ENCODE assay signal across 8 mouse cellular contexts in genomic region chr2:128123921-128124683, GRCm38 (mm10). TPM values are rescaled to one million over a fixed set of nuclear protein-coding genes. Genes with fewer than 3 reads are reported as not detected.
DNase-seq lines count a peak whose midpoint lies in the region; ATAC-seq lines count a peak whose summit lies in the region.

No protein-coding gene starts in this region.

- no peaks in the 10 kb centered on the region for H3K36me3 ChIP-seq in liver, embryonic 11.5 days (ENCODE audit: control insufficient read depth, insufficient read depth, low read length)
- H3K36me3 ChIP-seq in hindbrain, embryonic 13.5 days, result no peaks in the 10 kb centered on the region
- peaks cover 6% of the 10 kb centered on the region; the same call in 1 of the 2 replicates for H3K36me3 ChIP-seq in liver, embryonic 15.5 days (replicated peaks)
- H3K36me3 ChIP-seq in neural tube, embryonic 15.5 days, result no peaks in the 10 kb centered on the region

- 4% methylated on average over 23 of the region's 23 CpGs for WGBS in liver, embryonic 11.5 days
- WGBS in hindbrain, embryonic 13.5 days, result 4% methylated on average over 23 of the region's 23 CpGs
- WGBS in liver, embryonic 15.5 days (ENCODE audit: insufficient replicate concordance), result 4% methylated on average over 23 of the region's 23 CpGs
- 4% methylated on average over 23 of the region's 23 CpGs for WGBS in neural tube, embryonic 15.5 days

- peak overlapping the region; percentile 99 for H3K4me2 ChIP-seq in liver, embryonic 11.5 days
- peak overlapping the region; percentile 98 for H3K4me2 ChIP-seq in hindbrain, embryonic 13.5 days
- H3K4me2 ChIP-seq in liver, embryonic 15.5 days, result peak overlapping the region; percentile 98
- H3K4me2 ChIP-seq in neural tube, embryonic 15.5 days, result peak overlapping the region; percentile 100

- H3K4me1 ChIP-seq in liver, embryonic 11.5 days (replicated peaks; ENCODE audit: control insufficient read depth, insufficient read depth, low read length), result peaks cover 22% of the 10 kb centered on the region
- H3K4me1 ChIP-seq in hindbrain, embryonic 13.5 days (replicated peaks), result peaks cover 47% of the 10 kb centered on the region
- H3K4me1 ChIP-seq in liver, embryonic 15.5 days (replicated peaks), result peaks cover 56% of the 10 kb centered on the region
- peaks cover 54% of the 10 kb centered on the region for H3K4me1 ChIP-seq in neural tube, embryonic 15.5 days

- peak; percentile 51 for DNase-seq in liver, embryonic 11.5 days (ENCODE audit: low spot score)
- DNase-seq in liver (no peak), MN1 (ENCODE audit: low spot score) (no peak)
- DNase-seq in embryo, embryonic 10.5 days (ENCODE audit: low spot score), result peak; percentile 53
- no peak for DNase-seq in layer of hippocampus, adult 11-12 months (ENCODE audit: low spot score)

- H3K9ac ChIP-seq in liver, embryonic 11.5 days (ENCODE audit: low read depth, low read length), result 0 out of 2 replicates have a peak overlapping the region, but pooled peaks have one; percentile 30
- peak overlapping the region; percentile 83 for H3K9ac ChIP-seq in hindbrain, embryonic 13.5 days
- no peak overlapping the region for H3K9ac ChIP-seq in liver, embryonic 15.5 days
- H3K9ac ChIP-seq in neural tube, embryonic 15.5 days (replicated peaks), result peak overlapping the region; percentile 41; the same call in 1 of the 2 replicates

- no peak overlapping the region for H3K27ac ChIP-seq in liver, embryonic 11.5 days (ENCODE audit: low read depth, low read length)
- H3K27ac ChIP-seq in hindbrain, embryonic 13.5 days, result no peak overlapping the region
- no peak overlapping the region for H3K27ac ChIP-seq in liver, embryonic 15.5 days (replicated peaks)
- no peak overlapping the region for H3K27ac ChIP-seq in neural tube, embryonic 15.5 days (replicated peaks)

- peaks cover 42% of the 10 kb centered on the region for H3K27me3 ChIP-seq in liver, embryonic 11.5 days (replicated peaks; ENCODE audit: control insufficient read depth, insufficient read depth, low read length)
- peaks cover 46% of the 10 kb centered on the region for H3K27me3 ChIP-seq in hindbrain, embryonic 13.5 days
- peaks cover 77% of the 10 kb centered on the region for H3K27me3 ChIP-seq in liver, embryonic 15.5 days
- peaks cover 32% of the 10 kb centered on the region for H3K27me3 ChIP-seq in neural tube, embryonic 15.5 days (replicated peaks)

- H3K4me3 ChIP-seq in liver, embryonic 11.5 days (ENCODE audit: low read depth, low read length), result peak overlapping the region; percentile 85
- H3K4me3 ChIP-seq in hindbrain, embryonic 13.5 days, result peak overlapping the region; percentile 68
- peak overlapping the region; percentile 75 for H3K4me3 ChIP-seq in liver, embryonic 15.5 days (replicated peaks)
- H3K4me3 ChIP-seq in neural tube, embryonic 15.5 days (replicated peaks), result peak overlapping the region; percentile 70

- no peak for ATAC-seq in liver, embryonic 11.5 days (replicated peaks; ENCODE audit: low FRiP score)
- no peak for ATAC-seq in hindbrain, embryonic 13.5 days (ENCODE audit: low FRiP score)
- ATAC-seq in liver, embryonic 15.5 days (ENCODE audit: insufficient read depth), result no peak
- ATAC-seq in neural tube, embryonic 15.5 days (ENCODE audit: low FRiP score), result no peak

- no peaks in the 10 kb centered on the region for H3K9me3 ChIP-seq in liver, embryonic 11.5 days (ENCODE audit: control insufficient read depth, low read length)
- H3K9me3 ChIP-seq in hindbrain, embryonic 13.5 days, result no peaks in the 10 kb centered on the region
- no peaks in the 10 kb centered on the region for H3K9me3 ChIP-seq in liver, embryonic 15.5 days (replicated peaks)
- H3K9me3 ChIP-seq in neural tube, embryonic 15.5 days (replicated peaks), result no peaks in the 10 kb centered on the region

RNA-seq across cellular contexts. Expression of gene Bcl2l11, which starts 1.7 kb away (rescaled TPM):
- polyA plus RNA-seq in liver, embryonic 11.5 days (2014; fragmentation: Nextera tagmentation; extraction: Ambion mirVana), result 15.1 and 15.3 TPM in 2 replicates
- polyA plus RNA-seq in hindbrain, embryonic 13.5 days (2015; fragmentation: Nextera tagmentation; extraction: Ambion mirVana), result 17.9 and 18.0 TPM in 2 replicates
- polyA plus RNA-seq in liver, embryonic 15.5 days (2015; fragmentation: Nextera tagmentation; extraction: Ambion mirVana), result 4.9 and 6.1 TPM in 2 replicates
- 10.1 and 11.8 TPM in 2 replicates for polyA plus RNA-seq in neural tube, embryonic 15.5 days (2015; fragmentation: Nextera tagmentation; extraction: Ambion mirVana)

Comparison
In these comparisons a context has a peak if more than half of its experiments do, and no peak if none do; other contexts are left out.
1. DNase-seq: peak in liver, embryonic 11.5 days (single experiment) and embryo, embryonic 10.5 days (single experiment); none in liver (single experiment), layer of hippocampus, adult 11-12 months (single experiment) and MN1 (single experiment).
2. Peak in every context shown above with its lines, with median percentiles within 50 percentile points of each other: H3K4me2 ChIP-seq and H3K4me3 ChIP-seq.